Mouse (Mus musculus) intestine, postnatal 0 days (tissue): ENCODE measurements around the gene Gm8369. TPM values are rescaled to one million over a fixed set of nuclear protein-coding genes. Genes with fewer than 3 reads are reported as not detected.
"Not testable (repeated sequence)": the region's sequence is repeated elsewhere in the genome, so short reads cannot be mapped to it uniquely, and the experiment has no call there.

ENCODE experiments used
- ATAC-seq: fragments of 200-750 bp; cut with Nextera tagmentation; 2 replicates; pipeline ENCODE4 v1.8.0; 2017; ENCODE audit warnings: mild to moderate bottlenecking, moderate TSS enrichment, moderate library complexity
- H3K27ac ChIP-seq: fragments of 300-500 bp; sonication (generic); 2 replicates; pipeline ENCODE4 v1.5.1; 2014; ENCODE audit warnings: mild to moderate bottlenecking, low read depth, low read length, moderate library complexity
- H3K27me3 ChIP-seq: fragments of 300-500 bp; sonication (generic); replicated peaks from 2 replicates; pipeline ENCODE4 v1.6.1; 2014; ENCODE audit warnings: low read length, mixed read lengths; ENCODE audit not compliant: control insufficient read depth, insufficient read depth
- H3K36me3 ChIP-seq: fragments of 300-500 bp; sonication (generic); 2 replicates; pipeline ENCODE4 v1.6.1; 2014; ENCODE audit warnings: mild to moderate bottlenecking, moderate library complexity; ENCODE audit not compliant: control insufficient read depth, insufficient read depth
- H3K4me1 ChIP-seq: fragments of 300-500 bp; sonication (generic); replicated peaks from 2 replicates; pipeline ENCODE4 v1.6.1; 2014; ENCODE audit warnings: antibody characterized with exemption, low read length, mixed read lengths; ENCODE audit not compliant: control insufficient read depth, insufficient read depth
- H3K4me2 ChIP-seq: fragments of 300-500 bp; sonication (generic); replicated peaks from 2 replicates; pipeline ENCODE4 v1.6.1; 2014; ENCODE audit warnings: low read depth, mild to moderate bottlenecking, moderate library complexity
- H3K4me3 ChIP-seq: fragments of 300-500 bp; sonication (generic); 2 replicates; pipeline ENCODE4 v1.5.1; 2014; ENCODE audit warnings: low read depth, low read length
- H3K9ac ChIP-seq: fragments of 300-500 bp; sonication (generic); 2 replicates; pipeline ENCODE4 v1.6.1; 2014; ENCODE audit warnings: mild to moderate bottlenecking, low read depth, low read length
- H3K9me3 ChIP-seq: fragments of 300-500 bp; sonication (generic); 2 replicates; pipeline ENCODE4 v1.6.1; 2016; ENCODE audit warnings: mixed run types; ENCODE audit not compliant: control insufficient read depth
- CTCF ChIP-seq: sonication (generic); IDR thresholded peaks from 2 replicates; pipeline ENCODE4 v1.5.1; 2016; ENCODE audit warnings: low read depth, mild to moderate bottlenecking, control low read depth, antibody characterized with exemption, moderate library complexity
- WGBS: fragments of 180-500 bp; shearing (Covaris S2); extraction: QIAGEN DNeasy Blood & Tissue Kit; methylation state at CpG from one replicate; pipeline ENCODE4 v1.1.7; 2014; 5-methylcytosine and 5-hydroxymethylcytosine counted together
- polyA plus RNA-seq: library from polyadenylated mRNA; unstranded; fragments of >200 nt; fragmentation: Nextera tagmentation; extraction: Ambion mirVana; gene quantifications from 2 replicates; pipeline ENCODE4 v1.2.1, GENCODE M21; 2015

Gene Gm8369
- 0.29 TPM in 2 replicates for polyA plus RNA-seq

GRCm38 (mm10) chr19:11485746-11486145 lies at the start of gene Gm8369:
Gm8369 (plus strand) TSS chr19:11485938.
- 61% methylated on average over 2 of the region's 2 CpGs for WGBS
- no peak within 1 kb of the TSS for H3K4me3 ChIP-seq
- H3K4me1 ChIP-seq, result no peaks in the 10 kb centered on the region
- no peaks in the 10 kb centered on the region for H3K27me3 ChIP-seq
- no peaks in the 10 kb centered on the region for H3K9me3 ChIP-seq
- H3K9ac ChIP-seq, result no peak within 1 kb of the TSS
- ATAC-seq, result no peak
- H3K36me3 ChIP-seq, result no peaks in the 10 kb centered on the region
- no peak for TF ChIP-seq CTCF
- no peak within 1 kb of the TSS for H3K4me2 ChIP-seq
- no peak within 1 kb of the TSS for H3K27ac ChIP-seq

DNA sequence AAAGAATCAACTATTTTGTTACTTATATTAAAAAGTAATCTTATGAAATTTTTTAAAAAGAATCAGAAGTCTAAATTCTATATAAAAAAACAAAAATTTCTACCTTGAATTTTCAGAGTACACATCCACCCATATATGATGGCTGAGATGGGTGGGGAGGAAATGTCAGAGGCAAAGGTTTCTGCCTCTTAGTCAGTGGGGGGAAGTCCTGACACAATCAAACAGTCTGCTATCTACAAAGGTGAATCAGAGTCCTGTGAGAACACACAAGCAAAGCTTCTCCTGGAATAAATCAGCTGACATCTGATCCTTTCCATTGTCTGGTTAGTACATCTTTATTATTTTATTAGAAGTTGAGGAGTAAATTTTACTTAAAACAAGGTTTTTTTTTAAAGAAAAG lies 42.4 kb upstream of the Gm8369 start, which contains the start of gene Ms4a4b:
Gene Ms4a4b, plus strand, starts transcription at position 216 of the 400 bp plus-strand sequence.
- Histone ChIP-seq H3K27me3 (no peaks in the 10 kb centered on the region), H3K4me2 (no peak within 1 kb of the TSS), H3K9me3 (no peaks in the 10 kb centered on the region), H3K36me3 (no peaks in the 10 kb centered on the region), H3K27ac (no peak within 1 kb of the TSS), H3K4me1 (no peaks in the 10 kb centered on the region), H3K9ac (no peak within 1 kb of the TSS), H3K4me3 (no peak within 1 kb of the TSS)
- no peak for ATAC-seq
- no peak for TF ChIP-seq CTCF

DNA sequence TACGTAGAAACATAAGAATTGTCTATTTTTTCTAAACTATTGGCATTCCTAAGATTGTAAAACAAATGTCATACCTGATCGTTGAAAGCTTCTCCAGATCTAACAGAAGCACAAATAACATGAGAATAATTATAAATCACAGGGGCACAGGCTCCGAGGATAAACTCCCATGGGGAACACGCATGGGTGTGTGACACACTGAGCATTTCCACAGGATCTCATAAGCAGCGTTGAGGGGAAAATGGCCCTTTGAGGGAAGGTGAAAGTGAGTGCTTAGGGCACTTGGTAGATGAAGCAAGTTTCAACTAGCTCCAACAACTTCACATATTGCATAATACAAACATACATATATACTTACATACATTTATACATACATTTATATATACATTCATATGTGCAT lies 41.8 kb upstream of the Gm8369 start:
- Histone ChIP-seq H3K4me1 (no peaks in the 10 kb centered on the region), H3K9me3 (no peaks in the 10 kb centered on the region), H3K4me3 (no peak overlapping the region), H3K27me3 (no peaks in the 10 kb centered on the region), H3K9ac (no peak overlapping the region), H3K36me3 (no peaks in the 10 kb centered on the region), H3K27ac (no peak overlapping the region), H3K4me2 (no peak overlapping the region)
- WGBS, result 82% methylated on average over 5 of the region's 5 CpGs
- TF ChIP-seq CTCF, result no peak
- no peak for ATAC-seq

DNA sequence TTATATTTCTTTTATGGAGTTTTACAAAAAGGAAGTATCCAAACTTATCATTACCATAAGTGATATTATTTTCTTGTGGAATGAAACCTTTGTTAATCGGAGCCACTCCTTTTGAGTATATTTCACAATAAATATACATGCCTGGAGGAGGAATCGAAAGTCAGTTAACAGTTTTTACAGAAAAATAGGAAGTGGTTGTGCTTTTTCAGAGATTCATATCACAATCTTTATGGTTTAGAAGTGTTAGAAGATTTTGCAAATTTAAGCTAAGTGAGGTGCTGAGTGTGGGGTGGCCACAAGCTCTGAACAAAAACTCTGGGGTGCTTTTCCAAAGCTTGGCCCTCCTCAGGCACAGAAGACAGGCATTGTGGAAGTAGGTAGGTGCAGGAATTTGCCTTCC lies 38.5 kb upstream of the Gm8369 start:
- Histone ChIP-seq H3K9ac (no peak overlapping the region), H3K27ac (no peak overlapping the region), H3K4me2 (no peak overlapping the region), H3K27me3 (no peaks in the 10 kb centered on the region), H3K36me3 (no peaks in the 10 kb centered on the region), H3K9me3 (no peaks in the 10 kb centered on the region), H3K4me1 (no peaks in the 10 kb centered on the region), H3K4me3 (no peak overlapping the region)
- 86% methylated on average over 2 of the region's 2 CpGs for WGBS
- TF ChIP-seq CTCF, result no peak
- ATAC-seq, result no peak

DNA sequence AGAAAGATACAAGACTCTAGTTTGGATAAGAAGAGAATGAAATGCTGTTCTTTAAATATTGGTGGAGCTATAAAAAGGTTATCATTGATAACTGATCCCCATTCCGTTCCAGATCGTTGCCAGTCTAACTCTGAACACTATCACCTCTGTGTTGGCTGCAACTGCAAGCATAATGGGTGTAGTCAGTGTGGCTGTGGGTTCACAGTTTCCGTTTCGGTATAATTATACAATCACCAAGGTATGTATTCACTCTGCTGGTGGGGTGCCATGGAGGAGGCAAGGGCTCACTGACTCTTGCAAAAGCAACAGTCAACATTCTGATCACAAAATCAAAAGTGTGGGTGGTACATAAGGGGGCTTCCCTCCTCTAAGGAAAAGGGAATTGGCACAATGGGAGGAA lies 26.7 kb upstream of the Gm8369 start:
- ATAC-seq, H3K27ac ChIP-seq, H3K4me1 ChIP-seq, H3K4me2 ChIP-seq, H3K27me3 ChIP-seq, H3K4me3 ChIP-seq, H3K9ac ChIP-seq, H3K9me3 ChIP-seq, H3K36me3 ChIP-seq: not testable (repeated sequence)
- 50% methylated on average over 2 of the region's 4 CpGs for WGBS

GRCm38 (mm10) chr19:11464795-11465194 lies 20.9 kb upstream of the Gm8369 start:
- 55% methylated on average over 1 of the region's 1 CpGs for WGBS
- not testable (repeated sequence) for H3K9ac ChIP-seq, H3K27me3 ChIP-seq, H3K4me3 ChIP-seq, H3K36me3 ChIP-seq, H3K27ac ChIP-seq, ATAC-seq, H3K9me3 ChIP-seq, H3K4me1 ChIP-seq, H3K4me2 ChIP-seq

GRCm38 (mm10) chr19:11466471-11466870 lies 19.3 kb upstream of the Gm8369 start:
- H3K9ac ChIP-seq, result no peak overlapping the region
- no peaks in the 10 kb centered on the region for H3K27me3 ChIP-seq
- 27% methylated on average over 5 of the region's 5 CpGs for WGBS
- TF ChIP-seq CTCF, result no peak
- H3K4me1 ChIP-seq, result no peaks in the 10 kb centered on the region
- ATAC-seq, result no peak
- H3K4me2 ChIP-seq, result no peak overlapping the region
- H3K27ac ChIP-seq, result no peak overlapping the region
- no peak overlapping the region for H3K4me3 ChIP-seq
- H3K9me3 ChIP-seq, result no peaks in the 10 kb centered on the region
- H3K36me3 ChIP-seq, result no peaks in the 10 kb centered on the region

- ATAC-seq, H3K36me3 ChIP-seq, H3K27ac ChIP-seq, H3K4me3 ChIP-seq, H3K9ac ChIP-seq, H3K4me1 ChIP-seq, H3K9me3 ChIP-seq, H3K27me3 ChIP-seq, H3K4me2 ChIP-seq: not testable (repeated sequence)
- WGBS, result 64% methylated on average over 1 of the region's 1 CpGs
Observed at GRCm38 (mm10) chr19:11468361-11468760, 17.4 kb upstream of the Gm8369 start.

DNA sequence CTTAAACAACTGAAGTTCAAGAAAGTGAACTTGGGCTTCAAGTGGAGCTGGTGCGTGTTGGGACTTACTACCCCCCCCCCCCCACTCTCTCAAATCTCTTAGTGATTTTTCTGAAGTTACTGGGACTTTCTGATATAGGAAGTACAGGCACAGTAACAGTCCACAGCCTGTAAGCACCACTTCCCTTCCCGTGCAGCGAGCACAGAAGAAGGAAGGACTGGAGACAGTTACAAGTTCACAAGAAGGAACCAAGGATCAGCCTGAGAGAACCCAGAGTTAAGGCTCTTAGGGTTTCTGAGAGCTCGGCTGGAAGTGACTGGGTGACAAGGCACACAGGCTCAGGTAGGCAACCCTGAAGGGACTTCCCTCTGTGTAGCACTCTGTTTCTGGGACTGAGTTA lies 16.5 kb upstream of the Gm8369 start, which contains the start of gene Ms4a6c:
Gene Ms4a6c, plus strand, starts transcription at position 152 of the 400 bp plus-strand sequence.
- H3K9me3 ChIP-seq, H3K27ac ChIP-seq, H3K36me3 ChIP-seq, H3K4me3 ChIP-seq, H3K9ac ChIP-seq, H3K4me2 ChIP-seq, H3K27me3 ChIP-seq, ATAC-seq, H3K4me1 ChIP-seq: not testable (repeated sequence)
- WGBS, result 85% methylated on average over 4 of the region's 4 CpGs
